Mouse (Mus musculus) kidney, adult 2 months (tissue): ENCODE measurements at regions not wholly inside any gene's neighbourhood (a gene's known extent, or its start where the extent isn't known, plus 50 kb on each side); places are given as distances from the start of the nearest gene placed in this dataset.

Experiments used
- CTCF ChIP-seq: fragments of 200-500 bp; conservative IDR thresholded peaks from 2 replicates; pipeline ENCODE4 v1.5.1; 2011; ENCODE audit warnings: low read depth, mild to moderate bottlenecking, control low read depth, low read length, moderate library complexity, mixed read lengths; ENCODE audit not compliant: insufficient read depth, insufficient read length
- POLR2A ChIP-seq: fragments of 200-500 bp; IDR thresholded peaks from one replicate; pipeline ENCODE4 v1.6.1; 2011; ENCODE audit warnings: low read depth, low read length, control low read depth

DNA sequence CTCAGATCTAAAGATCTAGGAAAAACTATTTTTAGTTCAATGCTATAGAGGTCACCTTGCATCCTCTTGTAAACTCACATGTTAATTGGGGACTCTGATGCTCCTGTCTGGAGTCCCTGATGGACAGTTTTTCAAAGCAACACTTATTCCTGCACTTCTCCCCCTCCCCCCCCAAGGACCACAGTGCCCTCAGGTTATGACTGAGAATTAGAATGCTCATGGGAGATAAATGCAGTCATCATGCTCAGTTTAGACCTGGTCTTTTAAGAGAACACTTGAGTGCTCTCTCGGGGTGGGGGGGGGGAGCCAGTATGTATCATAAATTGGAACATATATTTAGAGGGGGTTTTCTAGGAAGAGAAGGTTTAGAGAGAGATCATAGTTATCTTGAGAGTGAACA is 58.0 kb upstream of the Ado start:
- no peak for TF ChIP-seq POLR2A
- TF ChIP-seq CTCF, result no peak
